In genomic region chr8:116133084-116133483, GRCm38 (mm10) we compare ENCODE assay signal across 27 mouse cellular contexts.
"Had no signal": no experiment of that assay in that cellular context is flagged by ENCODE, and none has a peak within 500 bp of the region (broad histone marks: within the 10 kb centered on the region; RNA-seq: fewer than 3 reads in every experiment).

No protein-coding gene starts in this region.

- H3K4me1 ChIP-seq: embryonic facial prominence, embryonic 10.5 days; embryonic facial prominence, embryonic 12.5 days; embryonic facial prominence, embryonic 13.5 days; embryonic facial prominence, embryonic 15.5 days; forebrain, embryonic 10.5 days; forebrain, embryonic 12.5 days; forebrain, embryonic 13.5 days; forebrain, embryonic 15.5 days had no signal

- H3K9ac ChIP-seq: embryonic facial prominence, embryonic 12.5 days; embryonic facial prominence, embryonic 13.5 days; embryonic facial prominence, embryonic 15.5 days; forebrain, embryonic 12.5 days; forebrain, embryonic 13.5 days; forebrain, embryonic 15.5 days; forebrain, postnatal 0 days had no signal

- H3K27me3 ChIP-seq: embryonic facial prominence, embryonic 12.5 days; embryonic facial prominence, embryonic 15.5 days; forebrain, embryonic 12.5 days; forebrain, embryonic 13.5 days; forebrain, embryonic 15.5 days had no signal

- H3K4me3 ChIP-seq: embryonic facial prominence, embryonic 10.5 days; embryonic facial prominence, embryonic 12.5 days; embryonic facial prominence, embryonic 13.5 days; embryonic facial prominence, embryonic 15.5 days; erythroblast, embryonic 14.5 days; forebrain, embryonic 10.5 days; forebrain, embryonic 12.5 days; forebrain, embryonic 13.5 days; forebrain, embryonic 15.5 days; gastrocnemius, adult 2 months had no signal

- H3K9me3 ChIP-seq: embryonic facial prominence, embryonic 10.5 days; embryonic facial prominence, embryonic 12.5 days; embryonic facial prominence, embryonic 13.5 days; embryonic facial prominence, embryonic 15.5 days; forebrain, embryonic 10.5 days; forebrain, embryonic 12.5 days; forebrain, embryonic 13.5 days; forebrain, embryonic 15.5 days had no signal

- H3K4me2 ChIP-seq: embryonic facial prominence, embryonic 12.5 days; embryonic facial prominence, embryonic 13.5 days; embryonic facial prominence, embryonic 15.5 days; forebrain, embryonic 12.5 days; forebrain, embryonic 13.5 days; forebrain, embryonic 15.5 days had no signal

- DNase-seq: cerebellum, adult 18-20 months; cerebellum, adult 2 months; cerebellum, adult 8-10 months; cerebellum, adult 9-10 months; cerebellum, adult 9-11 months; cerebellum, postnatal 10 days; cerebellum, postnatal 14 days; cerebellum, postnatal 25 days; cerebellum, postnatal 36 days; embryo, embryonic 11 days; forebrain, postnatal 0 days; gastrocnemius, adult 2 months; gastrocnemius, postnatal 10 days; gastrocnemius, postnatal 14 days; gastrocnemius, postnatal 25 days; gastrocnemius, postnatal 36 days had no signal

- H3K36me3 ChIP-seq: embryonic facial prominence, embryonic 10.5 days; embryonic facial prominence, embryonic 12.5 days; embryonic facial prominence, embryonic 13.5 days; embryonic facial prominence, embryonic 15.5 days; forebrain, embryonic 10.5 days; forebrain, embryonic 12.5 days; forebrain, embryonic 15.5 days had no signal

- ATAC-seq: forebrain, embryonic 13.5 days; forebrain, embryonic 14.5 days; forebrain, embryonic 15.5 days; forebrain, embryonic 16.5 days; forebrain, postnatal 0 days had no signal

- H3K27ac ChIP-seq: embryonic facial prominence, embryonic 10.5 days; embryonic facial prominence, embryonic 12.5 days; embryonic facial prominence, embryonic 13.5 days; embryonic facial prominence, embryonic 15.5 days; forebrain, embryonic 10.5 days; forebrain, embryonic 12.5 days; forebrain, embryonic 13.5 days; forebrain, embryonic 15.5 days; gastrocnemius, adult 2 months had no signal
